Mouse (Mus musculus): ENCODE measurements around the gene Kcna6.

DNA sequence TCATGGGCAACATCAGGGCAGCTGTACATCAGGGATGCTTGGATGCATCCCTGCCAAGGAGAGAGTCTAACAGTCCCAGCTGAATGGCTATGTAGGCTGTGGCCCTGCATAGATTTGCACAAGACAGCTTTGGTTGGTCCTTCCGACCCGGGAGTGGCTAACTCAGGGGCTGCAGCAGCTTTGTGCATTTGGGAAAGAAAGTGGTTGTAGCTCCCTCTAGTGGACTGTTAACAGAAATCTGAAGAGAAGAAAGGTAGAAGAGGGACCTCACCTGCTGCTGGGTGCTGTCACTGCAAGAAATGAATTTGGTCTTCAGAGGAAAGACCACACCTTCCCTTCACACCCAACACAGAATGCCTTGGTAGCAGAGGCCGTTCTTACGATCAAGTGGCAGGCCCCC, 36.0 kb downstream of the Kcna6 start:
- TF ChIP-seq CTCF (IDR thresholded peaks at IDR 0.05; ENCODE audit: low read depth, low read length) (peak; percentile 43; the same call in 1 of the 2 replicates), POLR2A (IDR thresholded peaks at IDR 0.05; ENCODE audit: borderline replicate concordance, low read depth, low read length) (no peak)

Data from bone marrow macrophage, adult 2 months (primary cell).